Mouse (Mus musculus) embryonic facial prominence, embryonic 15.5 days (tissue): ENCODE data around the gene AF067063. TPM values are rescaled to one million over a fixed set of nuclear protein-coding genes. Genes with fewer than 3 reads are reported as not detected.

Source experiments
- ATAC-seq: fragments of 200-750 bp; cut with Nextera tagmentation; 2 replicates; pipeline ENCODE4 v1.8.0; 2017; ENCODE audit warnings: low read depth, moderate TSS enrichment; ENCODE audit not compliant: insufficient number of reproducible peaks, low FRiP score, low TSS enrichment
- H3K27ac ChIP-seq: fragments of 300-500 bp; sonication (generic); replicated peaks from 2 replicates; pipeline ENCODE4 v1.5.1; 2015; ENCODE audit warnings: mild to moderate bottlenecking, inconsistent platforms
- H3K27me3 ChIP-seq: fragments of 300-500 bp; sonication (generic); 2 replicates; pipeline ENCODE4 v1.6.1; 2015; ENCODE audit warnings: inconsistent platforms
- H3K36me3 ChIP-seq: fragments of 300-500 bp; sonication (generic); 2 replicates; pipeline ENCODE4 v1.6.1; 2015; ENCODE audit warnings: mild to moderate bottlenecking, inconsistent platforms
- H3K4me1 ChIP-seq: fragments of 300-500 bp; sonication (generic); 2 replicates; pipeline ENCODE4 v1.6.1; 2015; ENCODE audit warnings: inconsistent platforms
- H3K4me2 ChIP-seq: fragments of 300-500 bp; sonication (generic); replicated peaks from 2 replicates; pipeline ENCODE4 v1.6.1; 2015; ENCODE audit warnings: mild to moderate bottlenecking, inconsistent platforms
- H3K4me3 ChIP-seq: fragments of 300-500 bp; sonication (generic); replicated peaks from 2 replicates; pipeline ENCODE4 v1.5.1; 2015; ENCODE audit warnings: mild to moderate bottlenecking, inconsistent platforms
- H3K9ac ChIP-seq: fragments of 300-500 bp; sonication (generic); 2 replicates; pipeline ENCODE4 v1.6.1; 2015; ENCODE audit warnings: inconsistent platforms
- H3K9me3 ChIP-seq: fragments of 300-500 bp; sonication (generic); replicated peaks from 2 replicates; pipeline ENCODE4 v1.6.1; 2016; ENCODE audit warnings: inconsistent platforms
- WGBS: fragments of 180-500 bp; shearing (Covaris S2); methylation state at CpG from one replicate; pipeline ENCODE4 v1.1.7; 2015; 5-methylcytosine and 5-hydroxymethylcytosine counted together
- polyA plus RNA-seq: library from polyadenylated mRNA; unstranded; fragments of >200 nt; fragmentation: Nextera tagmentation; extraction: Ambion mirVana; gene quantifications from 2 replicates; pipeline ENCODE4 v1.2.1, GENCODE M21; 2015

Gene AF067063
- polyA plus RNA-seq, 1 experiment from 2014 or later = not detected

- Histone ChIP-seq H3K4me1 (no peaks in the 10 kb centered on the region), H3K27ac (no peak overlapping the region), H3K4me3 (no peak overlapping the region), H3K36me3 (no peaks in the 10 kb centered on the region), H3K9ac (no peak overlapping the region), H3K4me2 (no peak overlapping the region), H3K9me3 (no peaks in the 10 kb centered on the region), H3K27me3 (no peaks in the 10 kb centered on the region)
- WGBS = 67% methylated on average over 4 of the region's 4 CpGs
- no peak for ATAC-seq
Measured at GRCm38 (mm10) chr13:119797656-119798055, 32.4 kb downstream of the AF067063 start.

GRCm38 (mm10) chr13:119792791-119793404, 37.1 kb downstream of the AF067063 start:
- ATAC-seq = no peak
- Histone ChIP-seq H3K4me1 (peaks cover 19% of the 10 kb centered on the region), H3K4me2 (no peak overlapping the region), H3K9me3 (no peaks in the 10 kb centered on the region), H3K9ac (no peak overlapping the region), H3K27ac (no peak overlapping the region), H3K36me3 (no peaks in the 10 kb centered on the region), H3K27me3 (no peaks in the 10 kb centered on the region), H3K4me3 (no peak overlapping the region)
- WGBS = 84% methylated on average over 5 of the region's 5 CpGs

- Histone ChIP-seq H3K9ac (peak overlapping the region; percentile 91), H3K27ac (peak overlapping the region; percentile 98), H3K4me1 (peaks cover 19% of the 10 kb centered on the region), H3K4me3 (peak overlapping the region; percentile 86), H3K27me3 (no peaks in the 10 kb centered on the region), H3K9me3 (no peaks in the 10 kb centered on the region), H3K36me3 (peaks cover 10% of the 10 kb centered on the region), H3K4me2 (peak overlapping the region; percentile 90)
- no peak for ATAC-seq
- 2% methylated on average over 18 of the region's 18 CpGs for WGBS
Measured at GRCm38 (mm10) chr13:119791580-119792135, 38.4 kb downstream of the AF067063 start.

- H3K4me1 ChIP-seq = peaks cover 19% of the 10 kb centered on the region
- peak within 1 kb of the TSS; percentile 98 for H3K27ac ChIP-seq
- peak within 1 kb of the TSS; percentile 86 for H3K4me3 ChIP-seq
- under 1% methylated on average over 71 of the region's 86 CpGs for WGBS
- peak within 1 kb of the TSS; percentile 90 for H3K4me2 ChIP-seq
- ATAC-seq = peak; percentile 98
- peaks cover 13% of the 10 kb centered on the region for H3K36me3 ChIP-seq
- H3K9me3 ChIP-seq = no peaks in the 10 kb centered on the region
- peak within 1 kb of the TSS; percentile 91 for H3K9ac ChIP-seq
- H3K27me3 ChIP-seq = no peaks in the 10 kb centered on the region
Measured at GRCm38 (mm10) chr13:119790761-119791579, 39.0 kb downstream of the AF067063 start, which contains the start of gene Zfp131. Gene Zfp131, minus strand, starts transcription at chr13:119790889.

GRCm38 (mm10) chr13:119789851-119790717, 39.9 kb downstream of the AF067063 start:
- Histone ChIP-seq H3K27me3 (no peaks in the 10 kb centered on the region), H3K9me3 (no peaks in the 10 kb centered on the region), H3K36me3 (peaks cover 21% of the 10 kb centered on the region), H3K4me2 (peak overlapping the region; percentile 56), H3K27ac (peak overlapping the region; percentile 97), H3K9ac (peak overlapping the region; percentile 91), H3K4me3 (peak overlapping the region; percentile 86), H3K4me1 (peaks cover 19% of the 10 kb centered on the region)
- WGBS = under 1% methylated on average over 61 of the region's 66 CpGs
- ATAC-seq = peak; percentile 75

- H3K27ac ChIP-seq = no peak overlapping the region
- 85% methylated on average over 4 of the region's 4 CpGs for WGBS
- H3K27me3 ChIP-seq = no peaks in the 10 kb centered on the region
- no peak overlapping the region for H3K9ac ChIP-seq
- H3K4me1 ChIP-seq = 0 out of 2 replicates have a peak, but pooled peaks cover under 1% of the 10 kb centered on the region
- H3K4me3 ChIP-seq = no peak overlapping the region
- H3K4me2 ChIP-seq = no peak overlapping the region
- ATAC-seq = no peak
- H3K36me3 ChIP-seq = peaks cover 71% of the 10 kb centered on the region
- H3K9me3 ChIP-seq = no peaks in the 10 kb centered on the region
Measured at GRCm38 (mm10) chr13:119783581-119783980, 46.4 kb downstream of the AF067063 start.

Other genes with a start within 250 kb of the AF067063 start
- gene Ccl28, start 206.4 kb downstream of the AF067063 start, polyA plus RNA-seq = 0.16 and 0.27 TPM in 2 replicates
- gene Hmgcs1, start 139.8 kb downstream of the AF067063 start, polyA plus RNA-seq = 119 and 128 TPM in 2 replicates
- 1.7 and 1.8 TPM in 2 replicates for gene Nim1k, start 74.3 kb downstream of the AF067063 start, polyA plus RNA-seq
- gene Zfp131, start 39.3 kb downstream of the AF067063 start, polyA plus RNA-seq = 37.4 and 39.9 TPM in 2 replicates
- gene D13Ertd608e, start 5.8 kb upstream of the AF067063 start, polyA plus RNA-seq = not detected in 2 replicates
- not detected in 2 replicates for gene Tcstv1, start 64.6 kb upstream of the AF067063 start, polyA plus RNA-seq
- gene Gm21761, start 99.1 kb upstream of the AF067063 start, polyA plus RNA-seq = not detected in 2 replicates
- gene B020031M17Rik, start 120.6 kb upstream of the AF067063 start, polyA plus RNA-seq = not detected in 2 replicates
- gene Gm36079, start 196.8 kb upstream of the AF067063 start, polyA plus RNA-seq = not detected in 2 replicates
- not detected in 2 replicates for gene Gm21188, start 222.0 kb upstream of the AF067063 start, polyA plus RNA-seq